Mouse (Mus musculus) myocyte (in vitro differentiated cells): ENCODE results near the gene Hist1h2af.

Experiments
- E2F4 ChIP-seq: IDR thresholded peaks from one replicate; pipeline ENCODE4 v1.6.1; 2011; ENCODE audit warnings: mild to moderate bottlenecking, control low read depth, moderate library complexity; ENCODE audit not compliant: insufficient read depth
- TCF12 ChIP-seq: IDR thresholded peaks from one replicate; pipeline ENCODE4 v1.6.1; 2011; ENCODE audit warnings: mild to moderate bottlenecking, control low read depth; ENCODE audit not compliant: poor library complexity, insufficient read depth, severe bottlenecking

GRCm38 (mm10) chr13:23551931-23552914 is 18.5 kb downstream of the Hist1h2af start:
- TF ChIP-seq E2F4 (no peak), TCF12 (no peak)
